Mouse (Mus musculus) neural tube, embryonic 14.5 days (tissue): ENCODE measurements at regions not wholly inside any gene's neighbourhood (a gene's known extent, or its start where the extent isn't known, plus 50 kb on each side); places are given as distances from the start of the nearest gene placed in this dataset.

Experiments
- ATAC-seq: fragments of 200-750 bp; cut with Nextera tagmentation; 2 replicates; pipeline ENCODE4 v1.8.0; 2017; ENCODE audit warnings: low read depth, mild to moderate bottlenecking, moderate TSS enrichment, moderate library complexity
- H3K27ac ChIP-seq: fragments of 300-500 bp; sonication (generic); 2 replicates; pipeline ENCODE4 v1.5.1; 2014; ENCODE audit warnings: low read depth, mild to moderate bottlenecking, control low read depth, low read length, moderate library complexity, mixed read lengths
- H3K27me3 ChIP-seq: fragments of 300-500 bp; sonication (generic); 2 replicates; pipeline ENCODE4 v1.6.1; 2014; ENCODE audit warnings: low read length; ENCODE audit not compliant: control insufficient read depth, insufficient read depth
- H3K36me3 ChIP-seq: fragments of 300-500 bp; sonication (generic); 2 replicates; pipeline ENCODE4 v1.6.1; 2014; ENCODE audit warnings: low read length, mixed read lengths; ENCODE audit not compliant: control insufficient read depth, insufficient read depth
- H3K4me1 ChIP-seq: fragments of 300-500 bp; sonication (generic); 2 replicates; pipeline ENCODE4 v1.6.1; 2014; ENCODE audit warnings: low read length; ENCODE audit not compliant: control insufficient read depth, insufficient read depth
- H3K4me2 ChIP-seq: fragments of 300-500 bp; sonication (generic); 2 replicates; pipeline ENCODE4 v1.6.1; 2014; ENCODE audit warnings: mild to moderate bottlenecking, low read depth, low read length, control low read depth
- H3K4me3 ChIP-seq: fragments of 300-500 bp; sonication (generic); 2 replicates; pipeline ENCODE4 v1.5.1; 2014; ENCODE audit warnings: low read depth, low read length, control low read depth, mixed read lengths
- H3K9ac ChIP-seq: fragments of 300-500 bp; sonication (generic); replicated peaks from 2 replicates; pipeline ENCODE4 v1.6.1; 2014; ENCODE audit warnings: low read depth, mild to moderate bottlenecking, control low read depth, low read length, mixed read lengths
- H3K9me3 ChIP-seq: fragments of 300-500 bp; sonication (generic); 2 replicates; pipeline ENCODE4 v1.6.1; 2016; ENCODE audit warnings: low read length; ENCODE audit not compliant: control insufficient read depth
- WGBS: fragments of 180-500 bp; shearing (Covaris S2); extraction: QIAGEN DNeasy Blood & Tissue Kit; methylation state at CpG from one replicate; pipeline ENCODE4 v1.1.7; 2014; 5-methylcytosine and 5-hydroxymethylcytosine counted together

DNA sequence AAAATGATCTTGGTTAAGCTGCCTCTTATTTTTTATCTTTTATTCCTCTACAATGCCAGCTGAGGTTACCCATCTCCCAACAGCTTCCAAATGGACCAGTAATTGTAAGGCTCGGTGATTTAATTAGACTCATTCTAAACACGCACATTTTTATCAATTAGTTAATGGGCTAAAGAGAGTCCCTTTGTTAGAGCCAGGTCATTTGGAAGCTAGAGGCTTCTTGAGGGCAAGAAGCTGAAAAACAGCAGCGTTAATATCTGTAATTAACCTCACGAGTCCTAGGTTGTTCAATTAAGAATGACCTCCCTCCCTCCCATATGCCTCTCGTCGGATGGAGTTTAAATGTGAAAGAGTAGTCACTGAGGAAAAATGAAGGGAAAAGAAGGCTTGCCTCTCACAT is 66.5 kb downstream of the Otx2 start:
- Histone ChIP-seq H3K27me3 (no peaks in the 10 kb centered on the region), H3K4me1 (no peaks in the 10 kb centered on the region), H3K27ac (no peak overlapping the region), H3K9ac (no peak overlapping the region), H3K9me3 (no peaks in the 10 kb centered on the region), H3K36me3 (no peaks in the 10 kb centered on the region), H3K4me2 (no peak overlapping the region), H3K4me3 (no peak overlapping the region)
- WGBS: 27% methylated on average over 6 of the region's 6 CpGs
- no peak for ATAC-seq

DNA sequence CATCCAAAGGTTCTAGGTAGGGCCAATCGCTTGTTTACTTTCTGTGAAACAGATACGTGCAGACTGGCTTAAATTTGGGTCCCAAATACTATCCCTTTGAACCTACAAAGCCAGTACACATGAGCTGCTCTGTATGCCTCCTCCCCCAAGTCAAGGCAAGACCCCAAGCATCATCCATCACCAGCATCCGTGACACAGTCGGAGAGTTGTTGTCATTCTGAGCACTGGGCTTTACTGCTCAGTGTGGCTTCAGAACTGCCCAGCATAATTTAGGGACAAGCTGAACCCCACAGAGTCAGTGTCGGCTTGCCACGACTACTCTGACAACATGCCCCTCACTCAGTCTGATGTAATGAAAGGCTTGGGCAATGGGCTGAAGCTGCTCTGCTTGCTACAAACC is 70.1 kb downstream of the Otx2 start:
- no peak overlapping the region for H3K9ac ChIP-seq
- no peaks in the 10 kb centered on the region for H3K36me3 ChIP-seq
- H3K4me3 ChIP-seq: no peak overlapping the region
- WGBS: 72% methylated on average over 6 of the region's 6 CpGs
- no peak overlapping the region for H3K4me2 ChIP-seq
- no peak for ATAC-seq
- no peaks in the 10 kb centered on the region for H3K4me1 ChIP-seq
- no peaks in the 10 kb centered on the region for H3K27me3 ChIP-seq
- H3K9me3 ChIP-seq: no peaks in the 10 kb centered on the region
- H3K27ac ChIP-seq: no peak overlapping the region

DNA sequence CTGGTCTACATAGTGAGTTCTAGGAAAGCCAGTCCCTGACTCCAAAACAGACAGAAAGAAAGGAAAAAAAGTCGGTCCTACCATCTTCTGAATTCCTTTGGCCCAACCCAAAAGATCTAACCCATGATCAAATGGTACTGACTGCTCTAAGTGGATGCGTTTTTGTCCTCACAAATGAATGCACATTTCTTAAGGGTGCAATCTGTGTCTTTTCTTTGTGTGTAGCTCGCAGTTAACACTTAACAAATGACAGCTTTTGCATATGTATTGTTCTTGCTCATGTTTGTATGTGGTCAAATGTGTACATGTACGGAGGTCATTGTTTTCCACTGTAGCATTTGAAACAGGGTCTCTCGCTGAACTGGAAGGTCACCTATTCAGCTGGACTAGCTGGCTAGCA is 79.3 kb downstream of the Otx2 start:
- H3K4me3 ChIP-seq: no peak overlapping the region
- H3K27me3 ChIP-seq: no peaks in the 10 kb centered on the region; the same call in 1 of the 2 replicates
- H3K9ac ChIP-seq: no peak overlapping the region
- no peaks in the 10 kb centered on the region for H3K9me3 ChIP-seq
- no peak overlapping the region for H3K4me2 ChIP-seq
- H3K36me3 ChIP-seq: no peaks in the 10 kb centered on the region
- 72% methylated on average over 5 of the region's 5 CpGs for WGBS
- H3K4me1 ChIP-seq: no peaks in the 10 kb centered on the region
- H3K27ac ChIP-seq: no peak overlapping the region
- ATAC-seq: no peak

DNA sequence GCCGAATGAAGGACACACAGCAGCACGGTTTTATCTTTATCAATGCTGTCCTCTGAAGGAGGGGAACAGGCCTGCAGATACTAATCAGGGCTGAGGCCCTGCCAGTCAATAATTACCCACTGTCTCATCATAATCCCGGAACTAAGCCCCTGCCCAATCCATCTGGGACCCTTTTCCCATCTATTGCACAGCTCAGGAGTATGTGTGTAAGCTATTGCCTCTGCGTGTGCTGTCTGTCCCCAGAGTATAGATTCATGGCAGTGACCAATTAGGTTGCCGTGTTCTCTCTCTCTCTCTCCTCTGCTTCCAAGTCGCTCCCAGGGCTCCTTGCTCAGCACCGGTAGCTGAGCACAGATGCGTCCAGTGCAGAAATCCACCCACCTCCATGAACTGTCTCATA is 80.3 kb downstream of the Otx2 start:
- Histone ChIP-seq H3K4me2 (no peak overlapping the region), H3K36me3 (no peaks in the 10 kb centered on the region), H3K27ac (no peak overlapping the region), H3K27me3 (no peaks in the 10 kb centered on the region; the same call in 1 of the 2 replicates), H3K4me1 (no peaks in the 10 kb centered on the region), H3K9me3 (no peaks in the 10 kb centered on the region), H3K9ac (no peak overlapping the region), H3K4me3 (no peak overlapping the region)
- peak; percentile 69; the same call in 1 of the 2 replicates for ATAC-seq
- 36% methylated on average over 8 of the region's 8 CpGs for WGBS

DNA sequence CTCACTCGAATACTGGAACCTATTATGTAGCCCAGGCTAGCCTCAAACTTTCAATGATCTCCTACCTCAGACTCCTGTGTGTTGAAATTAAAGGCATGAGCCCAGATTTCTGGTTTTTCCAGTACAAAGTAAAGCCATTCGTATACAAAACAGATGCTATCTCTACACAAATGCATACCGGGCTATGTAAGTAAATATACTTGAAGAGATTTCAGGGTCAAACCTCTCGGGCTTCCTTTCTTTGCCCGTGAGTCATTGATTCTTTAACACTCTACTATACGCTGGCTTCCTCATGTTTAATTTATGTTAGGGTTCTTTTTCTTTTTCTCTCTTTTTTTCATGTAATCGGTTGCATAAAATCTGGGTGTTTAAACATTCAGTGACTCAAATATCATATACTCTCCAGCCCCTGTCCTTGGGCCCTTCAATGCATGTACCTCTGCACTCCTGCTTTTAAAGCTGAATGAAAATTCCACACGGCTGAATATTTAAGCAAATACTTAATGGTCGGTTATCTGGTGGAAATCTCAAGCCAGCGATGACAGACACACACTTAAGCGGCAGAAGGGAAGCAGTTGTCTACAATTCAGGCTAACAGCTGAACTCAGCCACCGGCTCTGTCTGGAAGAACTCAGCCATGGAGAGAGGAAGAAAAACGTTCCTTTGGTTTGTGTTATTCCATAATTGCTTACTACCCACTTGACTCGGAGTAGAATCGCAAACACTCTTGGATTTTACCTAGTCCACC is 82.0 kb downstream of the Otx2 start:
- Histone ChIP-seq H3K4me2 (no peak overlapping the region), H3K4me1 (no peaks in the 10 kb centered on the region), H3K9ac (no peak overlapping the region), H3K36me3 (no peaks in the 10 kb centered on the region), H3K9me3 (no peaks in the 10 kb centered on the region), H3K27me3 (no peaks in the 10 kb centered on the region), H3K4me3 (no peak overlapping the region), H3K27ac (no peak overlapping the region)
- ATAC-seq: no peak
- 78% methylated on average over 15 of the region's 15 CpGs for WGBS

DNA sequence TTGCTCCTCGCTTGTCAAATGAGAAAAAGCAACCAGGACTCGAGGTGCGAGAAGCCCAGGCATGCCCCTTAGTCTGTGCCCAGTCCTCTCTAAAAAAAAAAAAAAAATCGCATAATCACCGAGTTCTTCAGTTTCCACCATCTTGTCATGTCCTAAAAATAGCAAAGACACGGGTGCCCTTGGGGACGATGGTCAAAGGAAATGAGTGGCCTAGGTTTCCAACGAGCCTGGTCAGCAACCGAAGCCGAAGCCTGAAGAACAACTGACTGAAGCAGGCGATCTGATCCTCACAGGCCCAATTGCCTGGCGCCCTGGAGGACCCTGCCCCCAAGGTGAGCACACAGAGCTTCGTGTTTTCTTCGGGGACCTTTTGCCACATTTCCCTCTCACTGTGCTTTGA is 83.2 kb downstream of the Otx2 start:
- Histone ChIP-seq H3K27me3 (no peaks in the 10 kb centered on the region), H3K4me2 (no peak overlapping the region), H3K9ac (no peak overlapping the region), H3K27ac (no peak overlapping the region), H3K4me1 (no peaks in the 10 kb centered on the region), H3K4me3 (no peak overlapping the region), H3K36me3 (no peaks in the 10 kb centered on the region), H3K9me3 (no peaks in the 10 kb centered on the region)
- ATAC-seq: no peak
- 47% methylated on average over 14 of the region's 14 CpGs for WGBS

DNA sequence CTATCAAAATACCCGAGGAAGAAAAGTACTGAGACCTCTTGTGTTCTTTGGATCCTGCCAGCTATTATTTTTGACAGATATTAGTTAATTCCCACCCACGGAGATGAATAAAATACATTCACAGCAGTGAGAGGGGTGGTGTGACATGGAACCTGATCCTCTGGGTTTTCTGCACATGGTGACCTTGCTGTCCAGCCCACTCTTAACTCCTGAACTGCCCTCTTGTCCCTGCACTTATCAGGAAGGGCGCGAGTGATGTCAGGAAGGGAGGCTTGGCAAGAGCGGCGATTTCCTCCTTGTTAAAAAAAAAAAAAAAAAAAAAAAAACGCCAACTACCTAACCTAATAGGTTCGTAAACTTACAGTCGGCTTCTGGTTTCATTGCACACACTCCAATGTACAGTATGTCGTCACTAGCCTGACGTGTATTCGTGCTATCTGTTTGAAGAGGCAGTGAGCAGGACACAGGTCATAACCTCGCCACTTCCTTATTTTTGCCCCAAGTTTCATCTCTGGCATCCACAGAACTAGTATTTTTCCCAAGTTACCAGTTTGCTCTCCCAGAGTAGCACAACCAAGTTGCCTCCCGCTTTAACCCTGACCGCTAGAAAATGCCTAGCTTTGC is 83.8 kb downstream of the Otx2 start:
- no peaks in the 10 kb centered on the region for H3K36me3 ChIP-seq
- no peaks in the 10 kb centered on the region for H3K4me1 ChIP-seq
- 75% methylated on average over 15 of the region's 15 CpGs for WGBS
- H3K9me3 ChIP-seq: no peaks in the 10 kb centered on the region
- H3K27ac ChIP-seq: no peak overlapping the region
- H3K9ac ChIP-seq: no peak overlapping the region
- no peaks in the 10 kb centered on the region for H3K27me3 ChIP-seq
- ATAC-seq: no peak
- no peak overlapping the region for H3K4me3 ChIP-seq
- H3K4me2 ChIP-seq: no peak overlapping the region

DNA sequence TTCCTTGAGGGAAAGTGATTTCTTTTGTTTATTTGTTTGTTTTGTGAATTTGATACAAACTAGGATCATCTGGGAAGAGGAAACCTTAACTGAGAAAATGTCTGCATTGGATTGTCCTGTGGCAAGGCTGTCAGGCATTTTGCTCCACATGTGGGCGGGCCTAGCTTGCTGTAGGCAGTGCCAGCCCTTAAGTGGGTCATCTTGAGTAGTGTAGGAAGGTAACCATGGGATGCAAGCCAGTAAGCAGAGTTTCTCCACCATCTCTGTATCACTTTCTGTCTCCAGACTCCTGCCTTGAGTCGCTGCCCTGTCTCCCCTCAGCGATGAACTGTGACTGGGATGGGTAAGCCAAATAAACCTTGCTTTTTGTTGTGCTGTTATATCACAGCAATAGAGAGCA is 87.8 kb downstream of the Otx2 start:
- Histone ChIP-seq H3K4me1 (no peaks in the 10 kb centered on the region), H3K9ac (no peak overlapping the region), H3K4me2 (no peak overlapping the region), H3K27ac (no peak overlapping the region), H3K36me3 (no peaks in the 10 kb centered on the region), H3K27me3 (no peaks in the 10 kb centered on the region), H3K4me3 (no peak overlapping the region), H3K9me3 (no peaks in the 10 kb centered on the region)
- no peak for ATAC-seq
- 97% methylated on average over 3 of the region's 3 CpGs for WGBS

DNA sequence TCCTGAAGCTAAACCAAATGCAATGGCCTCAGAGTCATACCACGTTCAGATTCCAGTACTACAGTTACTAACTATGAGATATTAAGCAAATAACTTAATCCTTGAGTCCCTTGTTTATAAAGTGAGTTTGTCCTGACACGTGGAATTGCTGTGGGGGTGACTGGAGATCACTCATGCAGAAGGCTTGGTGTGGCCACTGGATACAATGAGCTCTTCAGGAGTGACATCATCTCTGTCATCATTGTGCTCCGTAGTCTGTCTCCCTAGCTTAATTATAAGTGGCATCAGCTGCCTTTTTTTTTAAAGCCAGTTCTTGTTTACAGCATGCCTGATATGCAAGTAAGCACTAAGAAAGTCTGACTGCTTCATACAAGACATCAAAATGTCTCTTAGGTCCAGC is 89.0 kb downstream of the Otx2 start:
- 62% methylated on average over 3 of the region's 3 CpGs for WGBS
- Histone ChIP-seq H3K4me2 (no peak overlapping the region), H3K36me3 (no peaks in the 10 kb centered on the region), H3K9ac (no peak overlapping the region), H3K27ac (no peak overlapping the region), H3K9me3 (no peaks in the 10 kb centered on the region), H3K4me1 (no peaks in the 10 kb centered on the region), H3K27me3 (no peaks in the 10 kb centered on the region), H3K4me3 (no peak overlapping the region)
- no peak for ATAC-seq
